Mouse (Mus musculus) midbrain, embryonic 16.5 days (tissue): ENCODE measurements around the gene Catsperd. TPM values are rescaled to one million over a fixed set of nuclear protein-coding genes. Genes with fewer than 3 reads are reported as not detected.

Experiments used
- ATAC-seq: fragments of 200-750 bp; cut with Nextera tagmentation; 2 replicates; pipeline ENCODE4 v1.8.0; 2017; ENCODE audit warnings: moderate TSS enrichment
- H3K27ac ChIP-seq: fragments of 300-500 bp; sonication (generic); 2 replicates; pipeline ENCODE4 v1.5.1; 2014; ENCODE audit warnings: mild to moderate bottlenecking, low read length, mixed read lengths
- H3K27me3 ChIP-seq: fragments of 300-500 bp; sonication (generic); 2 replicates; pipeline ENCODE4 v1.6.1; 2014; ENCODE audit warnings: low read depth, low read length, mixed read lengths; ENCODE audit not compliant: control insufficient read depth, insufficient read depth
- H3K36me3 ChIP-seq: fragments of 300-500 bp; sonication (generic); 2 replicates; pipeline ENCODE4 v1.6.1; 2014; ENCODE audit warnings: mild to moderate bottlenecking, low read length, moderate library complexity, mixed read lengths; ENCODE audit not compliant: control insufficient read depth, insufficient read depth
- H3K4me1 ChIP-seq: fragments of 300-500 bp; sonication (generic); 2 replicates; pipeline ENCODE4 v1.6.1; 2014; ENCODE audit warnings: mild to moderate bottlenecking, low read length, mixed read lengths; ENCODE audit not compliant: control insufficient read depth, insufficient read depth
- H3K4me2 ChIP-seq: fragments of 300-500 bp; sonication (generic); 2 replicates; pipeline ENCODE4 v1.6.1; 2014; ENCODE audit warnings: mild to moderate bottlenecking, low read length, mixed read lengths
- H3K4me3 ChIP-seq: fragments of 300-500 bp; sonication (generic); 2 replicates; pipeline ENCODE4 v1.5.1; 2014; ENCODE audit warnings: low read depth, mild to moderate bottlenecking, low read length, moderate library complexity, mixed read lengths
- H3K9ac ChIP-seq: fragments of 300-500 bp; sonication (generic); 2 replicates; pipeline ENCODE4 v1.6.1; 2014; ENCODE audit warnings: low read depth, low read length, mixed read lengths
- H3K9me3 ChIP-seq: fragments of 300-500 bp; sonication (generic); replicated peaks from 2 replicates; pipeline ENCODE4 v1.6.1; 2014; ENCODE audit warnings: mild to moderate bottlenecking, low read length, mixed read lengths; ENCODE audit not compliant: control insufficient read depth, poor library complexity, severe bottlenecking
- WGBS: fragments of 180-500 bp; shearing (Covaris S2); extraction: QIAGEN DNeasy Blood & Tissue Kit; methylation state at CpG from one replicate; pipeline ENCODE4 v1.1.7; 2014; 5-methylcytosine and 5-hydroxymethylcytosine counted together
- polyA plus RNA-seq: library from polyadenylated mRNA; unstranded; fragments of >200 nt; fragmentation: Nextera tagmentation; extraction: Ambion mirVana; gene quantifications from 2 replicates; pipeline ENCODE4 v1.2.1, GENCODE M21; 2015

Gene Catsperd
- polyA plus RNA-seq, 1 experiment from 2014 or later, result 1.8 TPM

DNA sequence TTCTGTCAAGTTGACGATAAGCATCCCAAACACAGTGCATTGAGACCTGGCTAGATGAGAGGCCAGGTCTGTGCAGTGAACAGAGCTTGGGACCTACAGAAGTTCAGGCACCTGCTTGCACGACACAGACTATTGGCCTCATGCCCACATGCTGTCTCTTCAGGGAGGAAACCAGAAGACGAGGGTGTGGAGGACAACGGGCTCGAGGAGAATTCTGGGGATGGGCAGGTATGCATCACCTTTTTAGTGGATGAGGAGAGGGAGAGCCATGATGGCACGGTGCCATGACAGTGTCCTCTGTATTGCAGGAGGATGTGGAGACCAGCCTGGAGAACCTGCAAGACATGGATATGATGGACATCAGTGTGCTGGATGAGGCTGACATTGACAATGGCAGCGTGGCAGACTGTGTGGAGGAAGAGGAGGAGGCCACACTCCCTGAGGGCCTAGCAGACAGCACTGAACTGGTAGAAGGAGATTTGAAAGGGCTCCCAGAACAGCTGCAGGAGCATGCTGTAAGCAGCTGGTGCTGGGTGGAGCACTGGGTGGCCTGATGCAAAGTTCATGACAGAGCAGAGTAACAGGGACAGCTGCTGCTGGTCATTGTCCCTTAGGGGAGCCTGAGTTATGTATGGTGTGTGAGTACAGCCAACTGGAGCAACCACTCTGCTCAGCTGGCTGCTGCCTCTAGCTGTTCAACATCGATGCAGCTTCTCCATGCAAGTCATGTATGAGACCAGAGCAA lies 34.2 kb upstream of the Catsperd start:
- Histone ChIP-seq H3K9ac (no peak overlapping the region), H3K4me1 (no peaks in the 10 kb centered on the region), H3K36me3 (peaks cover 60% of the 10 kb centered on the region), H3K4me3 (no peak overlapping the region), H3K9me3 (no peaks in the 10 kb centered on the region), H3K4me2 (no peak overlapping the region), H3K27ac (no peak overlapping the region), H3K27me3 (no peaks in the 10 kb centered on the region)
- no peak for ATAC-seq
- WGBS, result 93% methylated on average over 8 of the region's 8 CpGs

DNA sequence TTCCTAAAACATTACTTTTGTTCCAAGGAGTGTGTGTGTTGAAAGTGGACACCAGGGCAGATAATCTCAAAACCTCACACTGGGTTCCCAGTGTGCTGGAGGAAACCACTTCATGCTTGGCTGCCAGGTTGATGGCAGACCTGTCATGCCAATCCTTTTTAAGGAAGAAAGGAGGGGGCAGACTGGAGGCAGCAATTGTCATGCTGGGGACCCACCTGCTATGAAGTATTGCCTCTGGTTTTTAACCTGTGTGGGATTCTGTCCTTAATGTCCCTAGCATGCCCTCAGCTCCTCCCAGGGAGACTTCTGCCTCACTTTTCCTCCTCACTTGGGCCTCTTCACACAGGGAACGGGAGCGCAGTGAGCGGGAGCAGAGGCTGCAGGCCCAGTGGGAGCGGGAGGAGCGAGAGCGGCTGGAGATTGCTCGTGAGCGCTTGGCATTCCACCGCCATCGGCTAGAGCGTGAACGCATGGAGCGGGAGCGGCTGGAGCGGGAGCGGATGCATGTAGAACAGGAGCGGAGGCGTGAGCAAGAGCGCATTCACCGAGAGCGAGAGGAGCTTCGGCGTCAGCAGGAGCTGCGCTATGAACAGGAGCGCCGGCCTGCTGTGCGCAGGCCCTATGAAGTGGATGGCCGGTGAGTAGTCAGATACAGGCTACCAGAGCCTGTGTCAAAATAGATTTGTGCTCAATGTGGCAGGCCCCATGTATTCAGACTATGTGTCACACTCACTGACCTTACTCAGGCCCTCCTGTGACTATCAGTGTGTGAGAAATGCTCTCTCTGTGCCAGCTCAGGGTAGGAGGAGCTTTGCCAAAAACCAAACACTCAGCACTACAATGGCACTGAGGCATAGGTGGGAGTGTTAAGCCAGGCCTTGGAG lies 24.5 kb upstream of the Catsperd start:
- no peaks in the 10 kb centered on the region for H3K27me3 ChIP-seq
- no peak for ATAC-seq
- no peak overlapping the region for H3K9ac ChIP-seq
- peaks cover 72% of the 10 kb centered on the region for H3K36me3 ChIP-seq
- 95% methylated on average over 28 of the region's 28 CpGs for WGBS
- no peaks in the 10 kb centered on the region for H3K9me3 ChIP-seq
- no peak overlapping the region for H3K4me3 ChIP-seq
- no peak overlapping the region for H3K4me2 ChIP-seq
- H3K27ac ChIP-seq, result no peak overlapping the region
- peaks cover 2% of the 10 kb centered on the region for H3K4me1 ChIP-seq

DNA sequence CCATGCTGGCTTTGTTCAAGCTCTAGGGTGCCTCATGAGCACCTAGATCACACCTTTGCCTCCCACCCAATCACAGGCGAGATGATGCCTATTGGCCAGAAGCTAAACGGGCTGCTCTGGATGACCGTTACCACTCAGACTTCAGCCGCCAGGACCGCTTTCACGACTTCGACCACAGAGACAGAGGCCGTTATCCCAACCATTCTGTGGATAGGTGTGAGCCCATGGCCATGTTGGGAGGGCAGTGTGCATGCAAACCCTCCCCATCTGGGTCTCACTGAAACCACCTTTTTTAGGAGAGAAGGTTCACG lies 23.9 kb upstream of the Catsperd start:
- no peak overlapping the region for H3K27ac ChIP-seq
- H3K36me3 ChIP-seq, result peaks cover 72% of the 10 kb centered on the region
- no peaks in the 10 kb centered on the region for H3K27me3 ChIP-seq
- no peak for ATAC-seq
- 90% methylated on average over 9 of the region's 9 CpGs for WGBS
- H3K4me3 ChIP-seq, result no peak overlapping the region
- no peak overlapping the region for H3K9ac ChIP-seq
- no peaks in the 10 kb centered on the region for H3K9me3 ChIP-seq
- peaks cover 8% of the 10 kb centered on the region for H3K4me1 ChIP-seq
- no peak overlapping the region for H3K4me2 ChIP-seq

DNA sequence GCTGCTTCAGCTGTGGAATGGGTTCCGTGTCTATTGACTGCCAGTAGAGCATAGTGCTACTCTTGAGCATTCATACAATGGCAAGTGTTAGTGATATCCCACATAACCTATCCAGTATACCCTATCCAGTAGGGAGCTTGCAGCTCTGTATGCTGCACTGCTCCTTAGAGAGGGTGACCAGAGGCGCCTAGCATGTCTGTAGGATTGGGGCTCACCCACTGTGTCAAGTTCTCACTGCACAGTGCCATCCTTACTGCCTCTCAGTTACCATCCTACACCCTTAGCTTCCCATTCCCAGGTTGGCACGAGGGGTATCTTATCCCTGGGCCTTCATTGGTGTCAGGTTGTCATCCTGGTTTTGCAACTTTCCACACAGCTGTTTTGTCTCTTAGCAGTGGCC lies 23.5 kb upstream of the Catsperd start:
- H3K9me3 ChIP-seq, result no peaks in the 10 kb centered on the region
- ATAC-seq, result no peak
- H3K27ac ChIP-seq, result no peak overlapping the region
- no peaks in the 10 kb centered on the region for H3K27me3 ChIP-seq
- H3K4me2 ChIP-seq, result no peak overlapping the region
- 92% methylated on average over 3 of the region's 3 CpGs for WGBS
- H3K9ac ChIP-seq, result no peak overlapping the region
- no peak overlapping the region for H3K4me3 ChIP-seq
- H3K36me3 ChIP-seq, result peaks cover 69% of the 10 kb centered on the region
- H3K4me1 ChIP-seq, result peaks cover 10% of the 10 kb centered on the region

DNA sequence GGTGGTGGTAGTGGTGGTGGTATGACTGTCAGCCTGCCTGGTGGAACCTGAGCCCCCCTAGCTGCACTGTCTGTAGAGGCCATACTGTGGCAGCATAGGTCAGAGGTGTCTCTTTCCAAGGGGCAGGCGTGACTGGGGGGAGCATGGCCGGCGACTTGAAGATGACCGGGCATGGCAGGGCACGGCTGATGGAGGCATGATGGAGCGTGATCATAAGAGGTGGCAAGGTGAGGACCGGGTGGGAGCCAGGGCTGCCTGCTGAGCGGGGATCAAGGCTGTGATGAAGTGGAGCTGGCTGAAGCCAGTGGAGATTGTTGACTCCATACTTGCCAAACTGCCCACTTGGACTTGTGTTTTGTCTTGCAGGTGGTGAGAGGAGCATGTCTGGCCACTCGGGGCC lies 22.5 kb upstream of the Catsperd start:
- WGBS, result 92% methylated on average over 9 of the region's 9 CpGs
- no peak for ATAC-seq
- peaks cover 59% of the 10 kb centered on the region for H3K36me3 ChIP-seq
- no peaks in the 10 kb centered on the region for H3K9me3 ChIP-seq
- no peak overlapping the region for H3K9ac ChIP-seq
- H3K4me3 ChIP-seq, result no peak overlapping the region
- no peaks in the 10 kb centered on the region for H3K27me3 ChIP-seq
- peaks cover 13% of the 10 kb centered on the region for H3K4me1 ChIP-seq
- H3K4me2 ChIP-seq, result no peak overlapping the region
- no peak overlapping the region for H3K27ac ChIP-seq

DNA sequence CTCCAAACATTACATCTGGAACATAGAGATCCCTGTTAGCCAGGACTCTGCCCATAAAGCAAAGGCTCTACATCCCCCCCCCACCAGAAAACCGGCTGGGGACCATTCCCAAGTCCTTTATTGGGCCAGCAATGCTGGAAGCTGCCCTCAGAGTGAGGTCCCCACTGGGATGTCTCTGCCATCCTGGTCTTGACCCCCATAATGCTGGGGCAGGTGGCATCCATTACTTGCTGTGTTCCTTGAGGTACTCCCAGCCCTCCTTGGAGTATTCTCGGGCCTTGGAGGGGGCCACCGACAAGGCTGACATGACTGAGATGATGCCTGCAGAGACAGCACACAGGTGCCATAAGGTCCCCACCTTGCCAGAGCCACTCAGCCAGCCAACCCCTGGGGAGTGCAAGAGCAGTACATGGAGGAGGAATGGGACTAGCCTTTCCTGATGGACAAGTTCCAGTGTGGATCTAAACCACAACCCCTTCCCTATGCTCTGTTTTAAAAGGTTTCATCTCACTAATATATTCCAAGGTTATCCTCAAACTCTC lies 20.4 kb upstream of the Catsperd start:
- Histone ChIP-seq H3K4me2 (no peak overlapping the region), H3K27ac (no peak overlapping the region), H3K27me3 (no peaks in the 10 kb centered on the region), H3K4me1 (peaks cover 15% of the 10 kb centered on the region), H3K36me3 (peaks cover 41% of the 10 kb centered on the region), H3K9me3 (no peaks in the 10 kb centered on the region), H3K9ac (no peak overlapping the region), H3K4me3 (no peak overlapping the region)
- WGBS, result 83% methylated on average over 3 of the region's 3 CpGs
- no peak for ATAC-seq

DNA sequence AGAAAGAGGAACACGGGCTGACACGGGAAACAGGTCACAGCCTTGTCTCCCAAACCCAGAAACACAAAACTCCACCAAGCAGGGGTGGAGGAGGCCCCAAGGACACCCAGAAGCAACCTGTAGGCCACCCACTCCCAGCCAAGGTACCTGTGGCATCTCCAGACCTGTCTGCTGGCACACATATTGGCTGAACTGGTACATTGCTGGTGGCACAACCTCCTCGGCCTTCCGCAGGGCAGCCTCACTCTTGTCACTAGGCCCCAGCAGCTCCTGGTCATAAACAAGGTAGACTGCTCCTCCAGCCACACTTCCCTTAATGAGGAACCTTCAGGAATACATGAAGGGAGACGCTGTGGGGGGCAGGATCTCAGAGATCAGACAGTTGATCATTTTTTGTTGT lies 19.2 kb upstream of the Catsperd start:
- Histone ChIP-seq H3K4me3 (peak overlapping the region; percentile 57), H3K27ac (0 out of 2 replicates have a peak overlapping the region, but pooled peaks have one; percentile 2), H3K4me1 (peaks cover 15% of the 10 kb centered on the region), H3K27me3 (no peaks in the 10 kb centered on the region), H3K9me3 (no peaks in the 10 kb centered on the region), H3K36me3 (peaks cover 30% of the 10 kb centered on the region), H3K9ac (peak overlapping the region; percentile 87), H3K4me2 (peak overlapping the region; percentile 90)
- no peak for ATAC-seq
- WGBS, result 69% methylated on average over 5 of the region's 5 CpGs

DNA sequence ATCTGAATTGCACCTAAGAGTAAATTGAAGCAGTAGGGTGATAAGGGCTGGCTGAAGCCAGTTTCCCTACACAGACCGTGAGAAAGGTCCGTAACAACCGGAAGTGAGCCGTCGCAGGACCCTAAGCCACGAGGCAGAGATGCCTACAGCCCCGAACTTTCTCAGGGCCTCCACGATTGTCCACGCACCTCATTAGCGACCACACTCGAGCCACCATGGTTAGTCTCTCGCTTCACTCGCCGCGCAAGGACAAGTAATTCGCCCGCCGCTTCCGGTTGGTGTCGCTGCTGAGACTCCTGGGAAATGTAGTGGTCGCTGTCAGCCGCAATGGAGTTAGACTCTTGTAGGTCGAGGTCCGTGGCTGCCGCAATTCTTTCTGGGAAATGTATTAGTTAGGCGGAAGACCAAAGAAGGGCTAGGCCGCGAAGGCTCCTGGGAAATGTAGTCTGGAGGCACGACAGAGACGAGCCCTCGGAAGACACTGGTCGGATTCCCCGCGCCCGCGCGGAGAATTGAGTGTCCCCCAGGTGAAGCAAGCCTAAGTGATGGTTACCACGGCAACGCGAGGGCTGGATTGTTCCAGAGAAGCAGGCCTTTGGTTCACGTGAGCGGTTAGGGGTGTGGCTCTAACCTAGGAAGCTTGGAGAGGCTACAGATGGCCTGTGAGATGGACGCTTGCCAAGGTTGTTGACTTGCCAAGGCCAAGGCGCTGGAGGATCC lies 18.3 kb upstream of the Catsperd start, which contains the start of gene 2410015M20Rik:
Gene 2410015M20Rik, minus strand, starts transcription at position 320 of the 720 bp plus-strand sequence.
- peak within 1 kb of the TSS; percentile 90 for H3K4me2 ChIP-seq
- under 1% methylated on average over 44 of the region's 44 CpGs for WGBS
- H3K27ac ChIP-seq, result peak within 1 kb of the TSS; percentile 87
- peak within 1 kb of the TSS; percentile 87 for H3K9ac ChIP-seq
- peaks cover 20% of the 10 kb centered on the region for H3K4me1 ChIP-seq
- H3K4me3 ChIP-seq, result peak within 1 kb of the TSS; percentile 57
- ATAC-seq, result peak; percentile 89
- H3K27me3 ChIP-seq, result no peaks in the 10 kb centered on the region
- H3K9me3 ChIP-seq, result no peaks in the 10 kb centered on the region
- peaks cover 21% of the 10 kb centered on the region for H3K36me3 ChIP-seq
